Mouse (Mus musculus): ENCODE measurements around the gene Fkbp11. TPM values are rescaled to one million over a fixed set of nuclear protein-coding genes. Genes with fewer than 3 reads are reported as not detected.

Fkbp11 gene
- total and polyA plus RNA-seq, 3 experiments, result 118 to 160 TPM; not detected in 1

DNA sequence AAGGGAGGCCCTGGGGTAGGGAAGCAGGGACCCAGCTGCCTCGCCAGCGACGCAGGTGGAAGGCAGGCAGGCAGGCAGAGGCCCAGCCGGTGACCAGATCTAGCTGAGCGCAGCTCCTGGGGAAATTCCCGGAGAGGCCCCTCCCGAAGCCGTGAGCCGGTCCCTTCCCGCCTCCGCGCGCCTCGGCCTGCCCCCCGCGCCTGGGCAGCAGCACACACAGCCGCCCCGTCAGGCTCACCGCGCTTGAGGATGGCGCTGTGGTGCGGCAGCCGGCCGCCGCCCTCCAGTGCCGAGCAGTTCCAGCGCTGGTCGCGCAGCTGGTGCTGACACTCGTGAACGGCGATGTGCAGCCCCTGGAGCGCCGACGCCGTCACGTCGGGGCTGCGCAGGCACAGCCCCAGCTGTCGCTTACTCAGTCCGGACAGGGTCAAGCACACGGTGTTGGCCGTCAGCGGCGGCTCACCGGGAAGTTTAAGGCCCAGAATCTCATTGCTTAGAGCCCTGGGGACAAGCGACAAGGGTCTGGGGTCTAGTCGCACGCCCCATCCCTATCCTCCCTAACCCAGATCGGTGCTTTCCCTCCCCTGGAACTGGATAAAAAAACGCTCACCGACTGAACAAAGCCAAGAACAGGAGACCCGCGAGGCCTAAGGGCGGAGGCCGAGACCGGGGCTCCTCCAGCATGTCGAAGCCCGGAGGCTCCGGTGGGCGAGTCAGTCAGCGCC, 48.4 kb upstream of the Fkbp11 start:
- Histone ChIP-seq H3K36me3 (ENCODE audit: control insufficient read depth in 1 of 2, insufficient read depth in 2 of 2, low read length in 2 of 2) (peaks cover 0 to 10% of the 10 kb centered on the region in 2 experiments; a peak in 2 of 4 replicates), H3K4me3 (ENCODE audit: control insufficient read depth in 1 of 2, insufficient read depth in 1 of 2, low read depth in 2 of 2, low read length in 2 of 2) (no peak overlapping the region), H3K9ac (ENCODE audit: control insufficient read depth, low read depth, low read length, poor library complexity, severe bottlenecking) (no peak overlapping the region), H3K27me3 (ENCODE audit: control insufficient read depth in 1 of 2, insufficient read depth in 2 of 2, low read length in 2 of 2) (no peaks in the 10 kb centered on the region), H3K27ac (ENCODE audit: control insufficient read depth, low read depth, low read length) (no peak overlapping the region), H3K79me2 (ENCODE audit: control insufficient read depth, insufficient read depth, low read length, poor library complexity) (no peaks in the 10 kb centered on the region; the same call in 1 of the 2 replicates), H3K4me1 (ENCODE audit: control insufficient read depth in 1 of 2, insufficient read depth in 2 of 2, low read length in 2 of 2) (peaks cover 0 to 1% of the 10 kb centered on the region in 2 experiments; a peak in 1 of 4 replicates), H3K9me3 (replicated peaks; ENCODE audit: insufficient read depth, low read length) (no peaks in the 10 kb centered on the region)
- DNase-seq (ENCODE audit: low read depth, low spot score), result no peak
- no peak for TF ChIP-seq GABPA (IDR thresholded peaks at IDR 0.05; ENCODE audit: low read depth, low read length)
- no peak for TF ChIP-seq POLR2AphosphoS2 (IDR thresholded peaks at IDR 0.05; ENCODE audit: low read length)
- no peak for TF ChIP-seq JUND (IDR thresholded peaks at IDR 0.05; ENCODE audit: low read depth, low read length)
- TF ChIP-seq CHD2 (IDR thresholded peaks at IDR 0.05; ENCODE audit: low read length), result no peak
- TF ChIP-seq TBP (IDR thresholded peaks at IDR 0.05; ENCODE audit: low read depth, low read length), result no peak
- TF ChIP-seq ZNF384 (IDR thresholded peaks at IDR 0.05; ENCODE audit: low read depth, low read length), result no peak
- TF ChIP-seq NRF1 (IDR thresholded peaks at IDR 0.05; ENCODE audit: insufficient read depth, low read depth, low read length, poor library complexity, severe bottlenecking), result no peak
- TF ChIP-seq MAZ (IDR thresholded peaks at IDR 0.05; ENCODE audit: low read depth, low read length), result no peak
- TF ChIP-seq POLR2AphosphoS5 (IDR thresholded peaks at IDR 0.05; ENCODE audit: borderline replicate concordance, low read depth, low read length), result no peak
- TF ChIP-seq MYB (IDR thresholded peaks at IDR 0.05; ENCODE audit: low read depth, low read length), result no peak
- no peak for TF ChIP-seq SIN3A (IDR thresholded peaks at IDR 0.05; ENCODE audit: low read length)
- TF ChIP-seq POLR2A (IDR thresholded peaks at IDR 0.05; ENCODE audit: control insufficient read depth in 1 of 2, insufficient read depth in 1 of 2, low read depth in 1 of 2, low read length in 2 of 2, poor library complexity in 1 of 2), result no peak
- TF ChIP-seq USF1 (IDR thresholded peaks at IDR 0.05; ENCODE audit: low read depth, low read length), result no peak
- TF ChIP-seq KAT2A (conservative IDR thresholded peaks at IDR 0.05; ENCODE audit: low read depth, low read length), result no peak
- TF ChIP-seq GATA1 (IDR thresholded peaks at IDR 0.05; ENCODE audit: low read depth, low read length), result no peak
- TF ChIP-seq NELFE (IDR thresholded peaks at IDR 0.05; ENCODE audit: low read depth, low read length), result no peak
- no peak for TF ChIP-seq BHLHE40 (IDR thresholded peaks at IDR 0.05; ENCODE audit: borderline replicate concordance, low read depth, low read length)
- no peak for TF ChIP-seq E2F4 (IDR thresholded peaks at IDR 0.05; ENCODE audit: borderline replicate concordance, low read depth, low read length)
- TF ChIP-seq ZMIZ1 (IDR thresholded peaks at IDR 0.05; ENCODE audit: low read depth, low read length), result no peak

DNA sequence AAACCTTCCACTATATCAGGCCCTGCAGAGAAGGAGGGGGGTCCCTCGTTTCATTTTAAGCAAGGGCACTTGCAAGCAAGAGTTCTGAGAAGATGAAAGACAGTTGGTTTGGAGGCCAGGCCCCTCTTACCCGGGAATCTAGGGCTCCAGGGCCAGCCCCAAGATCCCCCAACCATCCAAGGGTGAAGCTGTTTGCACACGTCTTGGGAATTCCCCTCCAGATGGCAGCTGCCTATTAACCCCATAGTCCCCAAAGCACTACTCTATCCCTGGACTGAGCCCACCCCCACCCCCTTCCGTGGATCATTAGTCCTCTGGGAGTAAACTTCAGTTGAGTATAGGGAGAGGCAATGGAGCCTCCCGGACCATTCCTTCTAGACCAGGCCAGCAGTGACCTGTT, 47.5 kb upstream of the Fkbp11 start:
- Histone ChIP-seq H3K27ac (ENCODE audit: control insufficient read depth, low read depth, low read length) (no peak overlapping the region), H3K27me3 (ENCODE audit: control insufficient read depth in 1 of 2, insufficient read depth in 2 of 2, low read length in 2 of 2) (no peaks in the 10 kb centered on the region), H3K36me3 (ENCODE audit: control insufficient read depth in 1 of 2, insufficient read depth in 2 of 2, low read length in 2 of 2) (peaks cover 0 to 10% of the 10 kb centered on the region in 2 experiments; a peak in 2 of 4 replicates), H3K9me3 (replicated peaks; ENCODE audit: insufficient read depth, low read length) (no peaks in the 10 kb centered on the region), H3K79me2 (ENCODE audit: control insufficient read depth, insufficient read depth, low read length, poor library complexity) (no peaks in the 10 kb centered on the region; the same call in 1 of the 2 replicates), H3K9ac (ENCODE audit: control insufficient read depth, low read depth, low read length, poor library complexity, severe bottlenecking) (no peak overlapping the region), H3K4me1 (ENCODE audit: control insufficient read depth in 1 of 2, insufficient read depth in 2 of 2, low read length in 2 of 2) (peaks cover 0 to 1% of the 10 kb centered on the region in 2 experiments; a peak in 1 of 4 replicates), H3K4me3 (ENCODE audit: control insufficient read depth in 1 of 2, insufficient read depth in 1 of 2, low read depth in 2 of 2, low read length in 2 of 2) (no peak overlapping the region)
- TF ChIP-seq SMC3 (IDR thresholded peaks at IDR 0.05; ENCODE audit: low read depth, low read length) (no peak), HCFC1 (IDR thresholded peaks at IDR 0.05; ENCODE audit: low read depth, low read length) (no peak), SIN3A (IDR thresholded peaks at IDR 0.05; ENCODE audit: low read length) (no peak)
- no peak for DNase-seq (ENCODE audit: low read depth, low spot score)

Data from MEL (cell line).